1 mouse cellular context compared by ENCODE assay signal in the genomic region with DNA sequence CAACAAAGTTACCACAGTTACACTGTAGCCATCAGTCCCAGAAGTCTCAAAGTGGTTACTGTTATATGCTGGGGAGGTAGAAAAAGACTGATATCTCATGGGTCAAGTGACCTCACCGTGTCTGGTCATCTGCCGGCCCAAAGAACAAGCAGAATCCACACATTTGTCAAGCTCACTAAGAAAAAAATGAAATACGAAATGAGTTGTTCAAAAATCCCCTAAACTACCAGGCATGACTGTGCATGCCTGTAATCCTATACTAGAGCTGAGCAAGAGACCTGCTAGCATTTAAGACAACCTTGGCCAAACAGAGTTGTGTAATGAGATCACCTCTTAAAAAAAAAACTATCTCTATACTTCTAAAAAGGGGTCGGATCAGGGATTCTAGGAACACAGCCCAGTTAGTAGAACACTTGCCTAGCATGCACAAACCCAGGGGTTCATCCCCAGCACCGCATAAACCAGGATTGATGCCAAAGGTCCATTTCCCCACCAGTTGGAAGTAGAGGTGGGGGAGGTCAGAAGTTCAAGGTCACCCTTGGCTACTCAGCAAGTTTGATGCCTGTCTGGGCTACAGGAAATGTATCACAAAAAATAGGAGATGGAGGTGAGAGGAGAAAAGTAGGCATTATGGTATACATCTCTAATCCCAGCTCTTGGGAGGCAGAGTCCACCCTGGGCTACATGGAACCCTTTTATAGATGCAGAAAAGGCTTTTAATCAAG.
A peak's percentile ranks its signal among the peaks of the same experiment; 100 is the strongest.
TF ChIP-seq lines count a peak whose summit lies in the region.

No protein-coding gene starts in this region.

TF ChIP-seq in CH12.LX, 34 proteins besides CTCF, POLR2A, EP300 and RAD21 (continued from another document):
- TF ChIP-seq E2F4 (IDR thresholded peaks at IDR 0.05; ENCODE audit: insufficient replicate concordance, low read depth, low read length) (no peak), MYC (IDR thresholded peaks at IDR 0.05; ENCODE audit: low read depth, low read length) (0 out of 2 replicates have a peak, but pooled peaks have one; percentile 10), GABPA (IDR thresholded peaks at IDR 0.05; ENCODE audit: insufficient replicate concordance, low read depth, low read length) (no peak), NELFE (IDR thresholded peaks at IDR 0.05; ENCODE audit: low read depth, low read length) (peak; percentile 41; the same call in 1 of the 2 replicates), USF1 (IDR thresholded peaks at IDR 0.05; ENCODE audit: low read depth, low read length) (no peak; the same call in 1 of the 2 replicates), TBP (conservative IDR thresholded peaks at IDR 0.05; ENCODE audit: low read depth, low read length) (0 out of 2 replicates have a peak, but pooled peaks have one; percentile 13), UBTF (IDR thresholded peaks at IDR 0.05; ENCODE audit: low read depth, low read length) (no peak), IRF4 (IDR thresholded peaks at IDR 0.05; ENCODE audit: low read depth, low read length) (peak; percentile 85), ZC3H11A (IDR thresholded peaks at IDR 0.05; ENCODE audit: low read depth, low read length) (no peak), CHD1 (IDR thresholded peaks at IDR 0.05; ENCODE audit: low read depth, low read length) (peak; percentile 99), ZKSCAN1 (IDR thresholded peaks at IDR 0.05; ENCODE audit: borderline replicate concordance, low read depth, low read length) (no peak), SMC3 (IDR thresholded peaks at IDR 0.05; ENCODE audit: low read depth, low read length) (no peak), ZMIZ1 (IDR thresholded peaks at IDR 0.05; ENCODE audit: low read depth, low read length) (no peak), USF2 (conservative IDR thresholded peaks at IDR 0.05; ENCODE audit: low read depth, low read length) (no peak), RCOR1 (conservative IDR thresholded peaks at IDR 0.05; ENCODE audit: low read depth, low read length) (no peak), CHD2 (IDR thresholded peaks at IDR 0.05; ENCODE audit: low read length) (peak; percentile 33; the same call in 1 of the 2 replicates), JUN (IDR thresholded peaks at IDR 0.05; ENCODE audit: insufficient read depth, low read depth, low read length) (no peak; the same call in 1 of the 2 replicates), JUND (conservative IDR thresholded peaks at IDR 0.05; ENCODE audit: low read depth, low read length) (peak; percentile 73), HCFC1 (IDR thresholded peaks at IDR 0.05; ENCODE audit: low read depth, low read length) (no peak), KAT2A (IDR thresholded peaks at IDR 0.05; ENCODE audit: insufficient replicate concordance, low read length) (no peak), POLR2AphosphoS2 (IDR thresholded peaks at IDR 0.05; ENCODE audit: low read depth, low read length) (no peak), PAX5 (IDR thresholded peaks at IDR 0.05; ENCODE audit: low read length) (no peak), MXI1 (IDR thresholded peaks at IDR 0.05; ENCODE audit: low read depth, low read length) (no peak), MAFK (IDR thresholded peaks at IDR 0.05; ENCODE audit: insufficient replicate concordance, low read length) (peak; percentile 3; the same call in 1 of the 2 replicates), ETS1 (conservative IDR thresholded peaks at IDR 0.05; ENCODE audit: low read depth, low read length) (peak; percentile 62; the same call in 1 of the 2 replicates), SIN3A (IDR thresholded peaks at IDR 0.05; ENCODE audit: low read length) (0 out of 2 replicates have a peak, but pooled peaks have one; percentile 18), NRF1 (IDR thresholded peaks at IDR 0.05; ENCODE audit: low read depth, low read length) (no peak), TCF12 (IDR thresholded peaks at IDR 0.05; ENCODE audit: low read depth, low read length) (peak; percentile 49; the same call in 1 of the 2 replicates), MAZ (IDR thresholded peaks at IDR 0.05; ENCODE audit: low read depth, low read length) (no peak)
